Mouse (Mus musculus): ENCODE results near the gene Amph. TPM values are rescaled to one million over a fixed set of nuclear protein-coding genes. Genes with fewer than 3 reads are reported as not detected.

The Amph gene
- polyA plus RNA-seq, 1 experiment from 2014 or later: 1.2 TPM

GRCm38 (mm10) chr13:18987266-18987665, 39.3 kb downstream of the Amph start:
- H3K27ac ChIP-seq: no peak overlapping the region
- H3K4me1 ChIP-seq: no peaks in the 10 kb centered on the region
- 79% methylated on average over 4 of the region's 4 CpGs for WGBS
- no peak overlapping the region for H3K9ac ChIP-seq
- no peak overlapping the region for H3K4me3 ChIP-seq
- no peaks in the 10 kb centered on the region for H3K9me3 ChIP-seq
- no peaks in the 10 kb centered on the region for H3K27me3 ChIP-seq
- no peaks in the 10 kb centered on the region for H3K36me3 ChIP-seq
- no peak overlapping the region for H3K4me2 ChIP-seq
- ATAC-seq (ENCODE audit: insufficient number of reproducible peaks, low FRiP score, low TSS enrichment, low read depth): no peak

- Histone ChIP-seq H3K4me1 (no peaks in the 10 kb centered on the region), H3K9me3 (no peaks in the 10 kb centered on the region), H3K4me2 (no peak overlapping the region), H3K9ac (no peak overlapping the region), H3K27ac (no peak overlapping the region), H3K27me3 (no peaks in the 10 kb centered on the region), H3K36me3 (no peaks in the 10 kb centered on the region), H3K4me3 (no peak overlapping the region)
- ATAC-seq (ENCODE audit: insufficient number of reproducible peaks, low FRiP score, low TSS enrichment, low read depth): no peak
- 70% methylated on average over 4 of the region's 4 CpGs for WGBS
Measured at GRCm38 (mm10) chr13:18988323-18988722, 40.3 kb downstream of the Amph start.

GRCm38 (mm10) chr13:18989185-18989714, 41.2 kb downstream of the Amph start:
- H3K4me3 ChIP-seq: no peak overlapping the region
- H3K36me3 ChIP-seq: no peaks in the 10 kb centered on the region
- no peak overlapping the region for H3K9ac ChIP-seq
- H3K4me2 ChIP-seq: no peak overlapping the region
- no peak for ATAC-seq (ENCODE audit: insufficient number of reproducible peaks, low FRiP score, low TSS enrichment, low read depth)
- H3K4me1 ChIP-seq: no peaks in the 10 kb centered on the region
- no peak overlapping the region for H3K27ac ChIP-seq
- 66% methylated on average over 8 of the region's 8 CpGs for WGBS
- no peaks in the 10 kb centered on the region for H3K9me3 ChIP-seq
- no peaks in the 10 kb centered on the region for H3K27me3 ChIP-seq

GRCm38 (mm10) chr13:19002502-19002901, 54.5 kb downstream of the Amph start:
- Histone ChIP-seq H3K27me3 (no peaks in the 10 kb centered on the region), H3K27ac (no peak overlapping the region), H3K9me3 (no peaks in the 10 kb centered on the region), H3K4me3 (no peak overlapping the region), H3K9ac (no peak overlapping the region), H3K4me1 (no peaks in the 10 kb centered on the region), H3K4me2 (no peak overlapping the region), H3K36me3 (no peaks in the 10 kb centered on the region)
- 92% methylated on average over 9 of the region's 9 CpGs for WGBS
- no peak for ATAC-seq (ENCODE audit: insufficient number of reproducible peaks, low FRiP score, low TSS enrichment, low read depth)

GRCm38 (mm10) chr13:19004406-19004805, 56.4 kb downstream of the Amph start:
- Histone ChIP-seq H3K4me1 (no peaks in the 10 kb centered on the region), H3K4me2 (no peak overlapping the region), H3K27ac (no peak overlapping the region), H3K27me3 (no peaks in the 10 kb centered on the region), H3K9ac (no peak overlapping the region), H3K9me3 (no peaks in the 10 kb centered on the region), H3K36me3 (no peaks in the 10 kb centered on the region), H3K4me3 (no peak overlapping the region)
- 72% methylated on average over 5 of the region's 5 CpGs for WGBS
- no peak for ATAC-seq (ENCODE audit: insufficient number of reproducible peaks, low FRiP score, low TSS enrichment, low read depth)

GRCm38 (mm10) chr13:19008440-19008839, 60.4 kb downstream of the Amph start:
- Histone ChIP-seq H3K4me2 (no peak overlapping the region), H3K9me3 (no peaks in the 10 kb centered on the region), H3K4me3 (no peak overlapping the region), H3K9ac (no peak overlapping the region), H3K27me3 (no peaks in the 10 kb centered on the region), H3K27ac (no peak overlapping the region), H3K4me1 (no peaks in the 10 kb centered on the region), H3K36me3 (no peaks in the 10 kb centered on the region)
- no peak for ATAC-seq (ENCODE audit: insufficient number of reproducible peaks, low FRiP score, low TSS enrichment, low read depth)
- 81% methylated on average over 3 of the region's 3 CpGs for WGBS

- no peak overlapping the region for H3K27ac ChIP-seq
- H3K4me1 ChIP-seq: no peaks in the 10 kb centered on the region
- WGBS: 83% methylated on average over 4 of the region's 4 CpGs
- H3K36me3 ChIP-seq: no peaks in the 10 kb centered on the region
- H3K9me3 ChIP-seq: no peaks in the 10 kb centered on the region
- ATAC-seq (ENCODE audit: insufficient number of reproducible peaks, low FRiP score, low TSS enrichment, low read depth): no peak
- no peak overlapping the region for H3K9ac ChIP-seq
- H3K27me3 ChIP-seq: no peaks in the 10 kb centered on the region
- H3K4me3 ChIP-seq: no peak overlapping the region
- no peak overlapping the region for H3K4me2 ChIP-seq
Measured at GRCm38 (mm10) chr13:19014825-19015375, 66.9 kb downstream of the Amph start.

GRCm38 (mm10) chr13:19021529-19021928, 73.5 kb downstream of the Amph start:
- H3K4me1 ChIP-seq: no peaks in the 10 kb centered on the region
- H3K27me3 ChIP-seq: no peaks in the 10 kb centered on the region
- H3K36me3 ChIP-seq: no peaks in the 10 kb centered on the region
- no peaks in the 10 kb centered on the region for H3K9me3 ChIP-seq
- no peak overlapping the region for H3K9ac ChIP-seq
- no peak overlapping the region for H3K4me2 ChIP-seq
- WGBS: 73% methylated on average over 2 of the region's 2 CpGs
- H3K27ac ChIP-seq: no peak overlapping the region
- ATAC-seq (ENCODE audit: insufficient number of reproducible peaks, low FRiP score, low TSS enrichment, low read depth): no peak
- H3K4me3 ChIP-seq: no peak overlapping the region

GRCm38 (mm10) chr13:19022310-19022709, 74.3 kb downstream of the Amph start:
- Histone ChIP-seq H3K36me3 (no peaks in the 10 kb centered on the region), H3K4me1 (no peaks in the 10 kb centered on the region), H3K9me3 (no peaks in the 10 kb centered on the region), H3K27me3 (no peaks in the 10 kb centered on the region), H3K4me3 (no peak overlapping the region), H3K4me2 (no peak overlapping the region), H3K9ac (no peak overlapping the region), H3K27ac (no peak overlapping the region)
- 70% methylated on average over 3 of the region's 3 CpGs for WGBS
- no peak for ATAC-seq (ENCODE audit: insufficient number of reproducible peaks, low FRiP score, low TSS enrichment, low read depth)

- ATAC-seq (ENCODE audit: insufficient number of reproducible peaks, low FRiP score, low TSS enrichment, low read depth): no peak
- Histone ChIP-seq H3K27ac (no peak overlapping the region), H3K4me2 (no peak overlapping the region), H3K27me3 (no peaks in the 10 kb centered on the region), H3K9ac (no peak overlapping the region), H3K4me1 (no peaks in the 10 kb centered on the region), H3K36me3 (no peaks in the 10 kb centered on the region), H3K4me3 (no peak overlapping the region), H3K9me3 (no peaks in the 10 kb centered on the region)
- WGBS: 62% methylated on average over 2 of the region's 2 CpGs
Measured at GRCm38 (mm10) chr13:19025091-19025688, 77.2 kb downstream of the Amph start.

- Histone ChIP-seq H3K27ac (no peak overlapping the region), H3K4me1 (no peaks in the 10 kb centered on the region), H3K4me2 (no peak overlapping the region), H3K4me3 (no peak overlapping the region), H3K9ac (no peak overlapping the region), H3K36me3 (no peaks in the 10 kb centered on the region), H3K27me3 (no peaks in the 10 kb centered on the region), H3K9me3 (no peaks in the 10 kb centered on the region)
- no peak for ATAC-seq (ENCODE audit: insufficient number of reproducible peaks, low FRiP score, low TSS enrichment, low read depth)
- WGBS: 87% methylated on average over 4 of the region's 4 CpGs
Measured at GRCm38 (mm10) chr13:19025906-19026305, 77.9 kb downstream of the Amph start.

GRCm38 (mm10) chr13:19026923-19027322, 78.9 kb downstream of the Amph start:
- no peak overlapping the region for H3K4me2 ChIP-seq
- no peaks in the 10 kb centered on the region for H3K36me3 ChIP-seq
- no peaks in the 10 kb centered on the region for H3K27me3 ChIP-seq
- no peaks in the 10 kb centered on the region for H3K9me3 ChIP-seq
- H3K4me1 ChIP-seq: no peaks in the 10 kb centered on the region
- no peak overlapping the region for H3K4me3 ChIP-seq
- H3K9ac ChIP-seq: no peak overlapping the region
- no peak for ATAC-seq (ENCODE audit: insufficient number of reproducible peaks, low FRiP score, low TSS enrichment, low read depth)
- WGBS: 76% methylated on average over 3 of the region's 3 CpGs
- no peak overlapping the region for H3K27ac ChIP-seq
